Mouse (Mus musculus) left cerebral cortex, adult 2 months (tissue): Measurements from ENCODE around the gene Gtf2h2. TPM values are rescaled to one million over a fixed set of nuclear protein-coding genes. Genes with fewer than 3 reads are reported as not detected.
"Not testable (repeated sequence)": the region's sequence is repeated elsewhere in the genome, so short reads cannot be mapped to it uniquely, and the experiment has no call there.

Experiments
- DNase-seq, 2 experiments: peaks; one replicate each; pipeline ENCODE4 v3.0.0; 2021 to 2022; ENCODE audit warnings: low spot score in 2 of 2, mixed read lengths in 1 of 2; ENCODE audit errors: extremely low spot score in 1 of 2
- H3K27ac ChIP-seq: fragments of 200-600 bp; 2 replicates; pipeline ENCODE4 v1.8.1; 2022
- H3K4me3 ChIP-seq: fragments of 200-600 bp; 2 replicates; pipeline ENCODE4 v1.8.1; 2022
- CTCF ChIP-seq: fragments of 200-600 bp; IDR thresholded peaks from 2 replicates; pipeline ENCODE4 v1.8.1; 2022; ENCODE audit warnings: antibody characterized with exemption, mild to moderate bottlenecking, moderate library complexity
- intact Hi-C: fragments of 180-260 bp; cut with DNase I; formaldehyde crosslinking; loops from one replicate; pipeline ENCODE4 v1.15.1; 2025
- total RNA-seq, 2 experiments: library from RNA; stranded (reverse); gene quantifications; 2 replicates each; pipeline ENCODE4 v1.2.3; 2021

The Gtf2h2 gene
- total RNA-seq, 2 experiments from 2014 or later, result 42.4 to 47.5 TPM

DNA sequence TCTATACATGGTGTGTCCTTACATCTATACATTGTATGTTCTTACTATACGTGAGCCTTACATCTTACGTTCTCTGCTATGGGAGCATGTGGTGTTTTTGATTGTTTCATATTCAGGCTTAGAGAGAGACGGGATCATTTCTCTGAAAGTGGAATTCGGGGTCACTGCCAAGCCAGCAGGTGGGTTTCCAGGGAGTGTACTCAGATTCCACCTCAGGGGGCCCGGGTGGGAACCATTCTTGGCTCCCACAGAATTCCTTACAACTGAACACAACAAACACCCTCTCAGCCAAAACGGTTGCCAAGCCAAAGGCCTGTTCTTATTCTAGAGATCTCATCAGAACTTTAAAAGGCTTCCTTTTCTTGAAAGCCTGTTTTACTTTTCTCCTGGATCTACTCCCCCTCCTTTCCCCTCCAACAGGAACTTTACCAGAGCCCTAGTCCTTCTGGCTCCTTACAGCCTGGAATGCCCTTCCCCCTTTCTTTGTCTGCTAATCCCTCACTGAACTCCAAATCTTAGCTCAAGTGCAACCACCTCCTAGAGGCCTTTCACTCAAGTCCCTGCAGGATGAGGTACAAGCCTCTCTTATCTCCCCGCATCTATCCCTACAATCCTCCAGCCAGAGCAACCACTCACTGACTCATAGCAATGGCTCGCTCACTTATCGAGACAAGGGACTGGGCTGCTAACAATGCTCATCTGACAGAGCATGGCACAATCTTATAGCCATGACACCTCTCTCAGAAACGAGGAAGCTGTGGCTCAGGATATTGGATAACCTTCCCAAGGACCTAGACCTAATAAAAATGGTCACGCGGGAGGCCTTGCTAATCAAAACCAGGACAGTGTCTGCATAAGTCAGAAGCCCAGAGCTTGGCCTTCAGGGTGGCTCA lies 24.1 kb upstream of the Gtf2h2 start:
- intact Hi-C loops, result no loop called here
- H3K27ac ChIP-seq, result peak overlapping the region; percentile 44; the same call in 1 of the 2 replicates
- no peak overlapping the region for H3K4me3 ChIP-seq
- no peak for DNase-seq
- no peak for TF ChIP-seq CTCF

DNA sequence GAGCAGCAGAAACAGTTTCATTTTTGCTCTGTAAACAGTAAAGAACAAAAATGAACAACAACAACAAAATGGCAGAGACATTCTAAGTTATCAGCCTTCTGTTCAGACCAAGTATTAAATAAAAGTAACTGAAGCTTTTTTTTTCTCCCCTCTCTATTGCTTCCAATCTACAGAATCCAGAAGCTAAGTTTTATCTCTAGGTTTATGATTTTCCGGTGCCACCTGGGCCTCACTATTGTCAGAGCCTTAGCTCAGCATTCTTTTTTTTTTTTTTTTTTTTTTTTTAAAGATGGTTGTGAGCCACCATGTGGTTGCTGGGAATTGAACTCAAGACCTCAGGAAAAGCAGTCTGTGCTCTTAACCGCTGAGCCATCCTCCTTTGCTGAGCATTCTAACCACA lies 20.4 kb upstream of the Gtf2h2 start:
- no peak overlapping the region for H3K4me3 ChIP-seq
- no peak overlapping the region for H3K27ac ChIP-seq
- DNase-seq, result no peak
- intact Hi-C loops, result no loop called here
- no peak for TF ChIP-seq CTCF

DNA sequence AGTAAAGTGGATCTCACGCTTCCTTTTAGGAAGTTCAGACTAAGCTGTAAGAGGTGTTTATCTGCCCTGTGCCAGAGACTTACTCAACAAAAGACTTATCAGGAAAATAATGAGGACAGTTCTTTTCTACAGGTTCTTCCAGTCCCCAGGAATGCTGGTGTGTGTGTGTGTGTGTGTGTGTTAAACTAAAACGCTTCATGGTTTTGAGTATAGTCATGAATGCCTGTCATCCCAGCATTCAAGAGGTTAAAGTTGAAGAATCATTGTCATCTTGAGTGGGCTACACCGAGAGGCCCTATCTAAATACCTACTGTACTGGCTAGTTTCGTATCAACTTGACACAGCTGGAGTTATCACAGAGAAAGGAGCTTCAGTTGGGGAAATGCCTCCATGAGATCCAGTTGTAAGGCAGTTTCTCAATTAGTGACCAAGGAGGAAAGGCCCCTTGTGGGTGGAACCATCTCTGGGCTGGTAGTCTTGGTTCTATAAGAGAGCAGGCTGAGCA lies 19.5 kb upstream of the Gtf2h2 start:
- DNase-seq, result no peak
- Histone ChIP-seq H3K4me3 (no peak overlapping the region), H3K27ac (no peak overlapping the region)
- no peak for TF ChIP-seq CTCF
- intact Hi-C loops, result no loop called here

DNA sequence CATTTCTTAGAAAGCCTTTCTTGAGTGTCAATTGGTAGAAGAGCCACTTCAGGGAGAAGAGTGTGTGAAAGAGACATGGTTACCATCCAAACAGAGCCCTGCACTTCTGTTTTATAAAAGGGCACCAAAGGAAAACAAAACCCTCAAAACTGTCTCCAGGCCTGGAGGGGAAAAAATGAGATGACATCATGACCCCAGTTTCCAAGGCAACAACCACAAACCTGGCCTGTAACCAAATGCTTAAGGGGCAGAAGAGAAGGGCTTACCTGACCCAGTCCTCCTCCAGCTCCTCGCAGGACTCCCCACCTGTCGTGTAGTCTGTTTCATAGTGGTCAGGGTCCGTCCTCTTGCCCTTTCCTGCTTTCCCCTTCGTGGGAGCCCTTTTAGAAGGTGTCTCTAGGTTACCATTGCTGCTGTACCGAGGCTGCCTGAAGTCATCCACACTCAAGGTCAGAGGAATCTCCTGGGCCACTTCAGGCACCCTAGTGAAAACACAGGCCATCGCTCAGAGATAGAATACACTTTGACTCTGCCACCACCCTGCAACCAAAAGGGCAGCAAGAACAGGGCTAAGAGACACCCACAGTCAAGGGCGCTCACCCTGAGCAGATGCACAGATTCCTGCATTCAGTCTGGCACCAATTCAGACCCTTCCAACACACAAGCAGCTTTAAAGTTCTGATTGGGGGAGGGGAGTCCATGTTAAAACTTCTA lies 18.9 kb upstream of the Gtf2h2 start:
- no peak overlapping the region for H3K4me3 ChIP-seq
- intact Hi-C loops, result no loop called here
- no peak overlapping the region for H3K27ac ChIP-seq
- TF ChIP-seq CTCF, result no peak
- DNase-seq, result no peak

DNA sequence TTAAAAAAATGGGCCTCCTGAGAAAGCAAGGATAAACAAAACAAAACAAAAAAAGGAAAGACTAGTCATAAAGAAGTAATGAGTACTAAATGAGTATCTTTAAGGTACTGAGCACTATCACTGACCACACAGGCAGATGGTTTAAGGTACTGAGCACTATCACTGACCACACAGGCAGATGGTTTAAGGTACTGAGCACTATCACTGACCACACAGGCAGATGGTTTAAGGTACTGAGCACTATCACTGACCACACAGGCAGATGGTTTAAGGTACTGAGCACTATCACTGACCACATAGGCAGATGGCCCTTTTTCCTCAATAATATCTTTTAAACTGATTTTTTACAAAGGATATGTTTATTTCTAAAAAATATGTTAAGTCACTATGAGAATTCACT lies 7.2 kb upstream of the Gtf2h2 start:
- H3K4me3 ChIP-seq, DNase-seq, H3K27ac ChIP-seq: not testable (repeated sequence)
- intact Hi-C loops, result loop anchor here (5.0 kb wide), 1 partner anchor 43 kb away; no protein-coding TSS in a partner anchor

DNA sequence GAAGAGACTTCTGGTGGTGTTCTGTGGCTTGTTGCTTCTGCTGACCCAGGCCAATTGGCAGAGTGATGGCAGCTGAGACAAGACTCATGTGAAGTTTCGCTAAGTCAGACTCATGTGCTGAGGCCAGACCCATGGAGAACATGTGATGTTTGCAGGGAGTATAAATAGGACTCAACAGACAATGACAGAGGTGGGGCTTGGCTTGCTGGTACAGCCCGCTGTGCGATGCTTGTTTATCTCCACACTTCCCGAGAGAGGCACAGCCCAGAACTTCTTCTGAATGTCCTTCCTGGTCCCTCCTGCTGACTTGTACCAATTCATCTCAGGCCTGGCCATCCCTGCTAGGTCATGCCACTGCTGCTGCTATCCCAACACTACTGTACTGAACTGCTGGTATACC lies 3.0 kb upstream of the Gtf2h2 start:
- TF ChIP-seq CTCF, result no peak

DNA sequence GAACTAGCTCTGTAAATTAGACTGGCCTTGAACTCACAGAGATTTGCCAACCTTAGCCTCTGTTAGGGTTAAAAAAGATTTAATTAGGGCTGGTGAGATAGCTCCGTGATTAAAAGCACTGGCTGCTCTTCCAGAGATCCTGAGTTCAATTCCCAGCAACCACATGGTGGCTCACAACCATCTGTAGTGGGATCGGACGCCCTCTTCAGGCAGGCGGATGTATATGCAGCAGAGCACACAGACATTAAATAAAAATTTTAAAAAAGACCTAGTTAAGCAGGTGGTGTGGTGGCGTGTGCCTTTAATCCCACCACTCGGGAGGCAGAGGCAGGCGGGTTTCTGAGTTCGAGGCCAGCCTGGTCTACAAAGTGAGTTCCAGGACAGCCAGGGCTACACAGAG lies 2.0 kb upstream of the Gtf2h2 start:
- H3K27ac ChIP-seq, H3K4me3 ChIP-seq, DNase-seq: not testable (repeated sequence)
- peak; percentile 17 for TF ChIP-seq CTCF
- intact Hi-C loops, result loop anchor here (5.0 kb wide), 1 partner anchor 103 kb away; no protein-coding TSS in a partner anchor

More for the DNA sequence above, 3.0 kb upstream of the Gtf2h2 start:
- Histone ChIP-seq H3K4me3 (no peak overlapping the region), H3K27ac (no peak overlapping the region)
- intact Hi-C loops, result loop anchor here (5.0 kb wide), 1 partner anchor 47 kb away; no protein-coding TSS in a partner anchor
- no peak for DNase-seq

DNA sequence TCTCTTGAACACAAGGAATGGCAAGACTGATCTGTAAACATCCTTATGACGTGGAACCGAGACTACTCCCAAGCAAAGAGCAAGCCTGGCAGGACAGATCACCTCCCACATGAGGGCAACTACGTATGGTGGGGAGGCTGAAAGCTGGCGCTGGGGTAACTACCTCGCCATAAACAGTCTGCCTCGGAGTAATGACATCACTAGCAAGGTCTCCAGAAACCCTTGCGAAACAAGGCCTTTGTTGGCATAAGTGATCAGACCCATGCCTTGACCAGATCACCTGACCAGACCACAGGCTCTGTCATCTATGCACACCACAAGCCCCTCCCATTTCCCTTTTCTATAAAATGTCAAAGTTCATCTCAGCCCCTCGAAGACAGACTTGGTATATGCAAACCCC lies 934 bp upstream of the Gtf2h2 start:
- no peak for DNase-seq
- intact Hi-C loops, result loop anchor here (5.0 kb wide), 1 partner anchor 104 kb away; no protein-coding TSS in a partner anchor
- no peak overlapping the region for H3K27ac ChIP-seq
- no peak for TF ChIP-seq CTCF
- H3K4me3 ChIP-seq, result no peak overlapping the region

DNA sequence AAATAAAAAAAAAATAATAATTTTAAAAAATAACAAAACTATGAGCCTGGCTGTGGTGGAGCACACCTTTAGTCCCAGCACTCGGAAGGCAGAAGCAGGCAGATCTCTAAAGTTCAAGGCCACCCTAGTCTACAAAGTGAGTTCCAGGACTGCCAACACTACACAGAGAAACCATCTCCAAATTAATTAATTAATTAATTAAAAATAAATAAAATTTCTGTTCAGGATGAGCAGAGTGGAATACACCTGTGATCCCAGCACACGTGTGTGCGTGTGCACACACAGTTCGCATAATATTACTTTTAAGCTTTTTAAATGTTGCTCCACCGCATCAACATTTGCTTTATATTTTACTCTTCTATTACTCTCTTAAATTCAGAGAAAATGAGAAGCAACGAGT lies 756 bp downstream of the Gtf2h2 start:
- intact Hi-C loops, result loop anchor here (1.0 to 5.0 kb wide), 2 partner anchors 106 to 125 kb away; partner anchors contain the start of gene Marveld2
- H3K4me3 ChIP-seq, result peak overlapping the region; percentile 81
- peak overlapping the region; percentile 80 for H3K27ac ChIP-seq
- no peak for DNase-seq
- TF ChIP-seq CTCF, result no peak

DNA sequence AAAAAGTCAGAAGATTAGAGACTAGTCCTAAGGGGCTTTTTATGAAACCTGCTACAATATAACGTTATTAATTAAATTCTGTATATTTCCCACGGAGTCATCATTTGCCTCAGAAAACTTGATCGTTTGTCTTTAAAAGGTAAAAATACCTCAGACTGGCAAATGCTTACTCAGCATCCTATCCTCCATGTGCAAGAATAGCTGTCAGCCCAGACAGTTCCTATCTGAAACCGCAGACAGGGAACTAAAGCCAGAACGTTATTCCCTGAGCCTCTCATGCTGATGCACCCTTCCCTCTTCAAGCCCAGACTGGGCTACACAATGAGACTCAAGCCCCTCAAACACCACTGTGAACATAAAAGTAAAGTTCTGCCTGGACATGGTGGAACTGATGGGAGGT lies 2.0 kb downstream of the Gtf2h2 start:
- DNase-seq, result no peak
- Histone ChIP-seq H3K4me3 (no peak overlapping the region), H3K27ac (no peak overlapping the region)
- TF ChIP-seq CTCF, result no peak
- intact Hi-C loops, result loop anchor here (5.0 kb wide), 1 partner anchor 107 kb away; no protein-coding TSS in a partner anchor

DNA sequence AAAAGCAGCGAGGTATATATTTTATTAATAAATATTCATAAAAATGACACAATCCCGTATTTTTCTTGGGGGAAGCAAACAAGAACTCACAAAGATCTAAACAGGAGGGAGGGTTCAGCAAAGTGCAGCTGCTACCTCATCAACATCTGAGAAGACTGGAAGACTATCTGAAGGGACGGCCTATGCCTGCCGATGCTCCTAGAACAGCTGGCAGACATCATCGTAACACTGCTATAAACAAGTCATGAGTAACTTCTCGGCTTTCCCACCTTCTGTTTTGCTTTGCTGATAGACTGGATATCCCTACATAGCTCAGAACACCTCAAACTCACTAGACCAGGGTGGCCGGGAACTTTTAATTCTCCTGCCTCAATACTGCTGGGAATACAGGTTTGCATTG lies 8.8 kb downstream of the Gtf2h2 start:
- intact Hi-C loops, result loop anchor here (10.0 kb wide), 1 partner anchor 429 kb away; no protein-coding TSS in a partner anchor
- DNase-seq, result no peak
- H3K27ac ChIP-seq, result no peak overlapping the region
- TF ChIP-seq CTCF, result no peak
- no peak overlapping the region for H3K4me3 ChIP-seq
